Comparison of ENCODE assay signal across 22 mouse cellular contexts in genomic region chr14:46419269-46419668, GRCm38 (mm10). TPM values are rescaled to one million over a fixed set of nuclear protein-coding genes. Genes with fewer than 3 reads are reported as not detected.
A peak's percentile ranks its signal among the peaks of the same experiment; 100 is the strongest.
DNase-seq lines count a peak whose midpoint lies in the region; ATAC-seq lines count a peak whose summit lies in the region.
"Had no signal": no experiment of that assay in that cellular context is flagged by ENCODE, and none has a peak within 500 bp of the region (broad histone marks: within the 10 kb centered on the region; RNA-seq: fewer than 3 reads in every experiment).

No protein-coding gene starts in this region.

- no peak overlapping the region for H3K9ac ChIP-seq in forebrain, embryonic 11.5 days (ENCODE audit: low read length)
- H3K9ac ChIP-seq in forebrain, embryonic 16.5 days (replicated peaks; ENCODE audit: low read depth, low read length), result no peak overlapping the region
- H3K9ac ChIP-seq: embryonic facial prominence, embryonic 13.5 days; liver, embryonic 12.5 days; neural tube, embryonic 12.5 days; stomach, embryonic 15.5 days had no signal

- H3K36me3 ChIP-seq in forebrain, embryonic 11.5 days (ENCODE audit: control insufficient read depth, insufficient read depth, low read length), result no peaks in the 10 kb centered on the region
- no peaks in the 10 kb centered on the region for H3K36me3 ChIP-seq in forebrain, embryonic 16.5 days (ENCODE audit: control insufficient read depth, insufficient read depth)
- H3K36me3 ChIP-seq in embryonic facial prominence, embryonic 10.5 days (replicated peaks), result no peaks in the 10 kb centered on the region
- no peaks in the 10 kb centered on the region for H3K36me3 ChIP-seq in hindbrain, embryonic 10.5 days
- H3K36me3 ChIP-seq: embryonic facial prominence, embryonic 13.5 days; liver, embryonic 12.5 days; neural tube, embryonic 12.5 days; stomach, embryonic 15.5 days had no signal

- peak overlapping the region; percentile 33; the same call in 1 of the 2 replicates for H3K27ac ChIP-seq in forebrain, embryonic 11.5 days (ENCODE audit: low read depth, low read length)
- H3K27ac ChIP-seq in forebrain, embryonic 16.5 days (ENCODE audit: low read length), result no peak overlapping the region
- no peak overlapping the region; the same call in 1 of the 2 replicates for H3K27ac ChIP-seq in embryonic facial prominence, embryonic 10.5 days (replicated peaks)
- no peak overlapping the region for H3K27ac ChIP-seq in hindbrain, embryonic 10.5 days
- H3K27ac ChIP-seq: embryonic facial prominence, embryonic 13.5 days; liver, embryonic 12.5 days; neural tube, embryonic 12.5 days; stomach, embryonic 15.5 days had no signal

- no peak overlapping the region for H3K4me2 ChIP-seq in forebrain, embryonic 11.5 days (ENCODE audit: low read depth, low read length, severe bottlenecking)
- no peak overlapping the region for H3K4me2 ChIP-seq in forebrain, embryonic 16.5 days (ENCODE audit: low read length)
- H3K4me2 ChIP-seq: embryonic facial prominence, embryonic 13.5 days; heart, embryonic 11.5 days; liver, embryonic 12.5 days; neural tube, embryonic 12.5 days; stomach, embryonic 15.5 days had no signal

- intact Hi-C loops in heart, postnatal 14 days (cut with DNase I), result no loop called here

- peak; percentile 55 for DNase-seq in forebrain, embryonic 11.5 days (ENCODE audit: low spot score)
- DNase-seq in ES-CJ7 (ENCODE audit: low read depth, low spot score), result peak; percentile 60
- DNase-seq in embryonic facial prominence, embryonic 10.5 days (ENCODE audit: low spot score), result peak; percentile 12
- DNase-seq in kidney, postnatal 36 days, result peak; percentile 47 to 51
- no peak for DNase-seq in heart, postnatal 14 days
- DNase-seq in hindbrain, embryonic 10.5 days (ENCODE audit: low spot score), result no peak
- DNase-seq: cerebellum, postnatal 10 days; gastrocnemius, postnatal 10 days; heart, postnatal 4 days; lung, postnatal 10 days; thymus, postnatal 25 days had no signal

- H3K9me3 ChIP-seq in forebrain, embryonic 11.5 days (ENCODE audit: control insufficient read depth, low read length), result no peaks in the 10 kb centered on the region
- H3K9me3 ChIP-seq in forebrain, embryonic 16.5 days (ENCODE audit: control insufficient read depth, low read length), result no peaks in the 10 kb centered on the region
- H3K9me3 ChIP-seq in embryonic facial prominence, embryonic 10.5 days, result no peaks in the 10 kb centered on the region
- no peaks in the 10 kb centered on the region for H3K9me3 ChIP-seq in hindbrain, embryonic 10.5 days
- H3K9me3 ChIP-seq: embryonic facial prominence, embryonic 13.5 days; liver, embryonic 12.5 days; neural tube, embryonic 12.5 days; stomach, embryonic 15.5 days had no signal

- no peak overlapping the region for H3K4me3 ChIP-seq in forebrain, embryonic 11.5 days (ENCODE audit: low read depth, low read length)
- no peak overlapping the region for H3K4me3 ChIP-seq in forebrain, embryonic 16.5 days (replicated peaks; ENCODE audit: low read length)
- no peak overlapping the region for H3K4me3 ChIP-seq in embryonic facial prominence, embryonic 10.5 days
- H3K4me3 ChIP-seq in hindbrain, embryonic 10.5 days, result no peak overlapping the region
- H3K4me3 ChIP-seq: embryonic facial prominence, embryonic 13.5 days; liver, embryonic 12.5 days; neural tube, embryonic 12.5 days; stomach, embryonic 15.5 days had no signal

- ATAC-seq in forebrain, embryonic 11.5 days (replicated peaks; ENCODE audit: low FRiP score), result peak; percentile 58
- no peak for ATAC-seq in forebrain, embryonic 16.5 days
- ATAC-seq: inflammation-experienced regulatory T-cells, adult 6 months; liver, embryonic 12.5 days had no signal

- no peaks in the 10 kb centered on the region for H3K27me3 ChIP-seq in forebrain, embryonic 11.5 days (ENCODE audit: control insufficient read depth, insufficient read depth, low read length)
- peaks cover 3% of the 10 kb centered on the region; the same call in 1 of the 2 replicates for H3K27me3 ChIP-seq in forebrain, embryonic 16.5 days (replicated peaks; ENCODE audit: control insufficient read depth, insufficient read depth, low read length)
- H3K27me3 ChIP-seq in embryonic facial prominence, embryonic 10.5 days (replicated peaks; ENCODE audit: low read depth, poor library complexity, severe bottlenecking), result 0 out of 2 replicates have a peak, but pooled peaks cover 4% of the 10 kb centered on the region
- no peaks in the 10 kb centered on the region for H3K27me3 ChIP-seq in hindbrain, embryonic 10.5 days (ENCODE audit: insufficient read depth, poor library complexity, severe bottlenecking)
- H3K27me3 ChIP-seq: embryonic facial prominence, embryonic 13.5 days; liver, embryonic 12.5 days; neural tube, embryonic 12.5 days; stomach, embryonic 15.5 days had no signal

- WGBS in forebrain, embryonic 11.5 days, result 24% methylated on average over 11 of the region's 11 CpGs
- WGBS in forebrain, embryonic 16.5 days, result 13% methylated on average over 11 of the region's 11 CpGs
- WGBS in embryonic facial prominence, embryonic 10.5 days, result 48% methylated on average over 11 of the region's 11 CpGs
- 55% methylated on average over 11 of the region's 11 CpGs for WGBS in hindbrain, embryonic 10.5 days

- H3K4me1 ChIP-seq in forebrain, embryonic 11.5 days (replicated peaks; ENCODE audit: control insufficient read depth, insufficient read depth, low read length), result peaks cover 2% of the 10 kb centered on the region; the same call in 1 of the 2 replicates
- peaks cover 9% of the 10 kb centered on the region for H3K4me1 ChIP-seq in forebrain, embryonic 16.5 days (replicated peaks; ENCODE audit: control insufficient read depth, insufficient read depth, low read length)
- H3K4me1 ChIP-seq in embryonic facial prominence, embryonic 10.5 days, result peaks cover 23% of the 10 kb centered on the region
- peaks cover 15% of the 10 kb centered on the region for H3K4me1 ChIP-seq in hindbrain, embryonic 10.5 days (replicated peaks)
- H3K4me1 ChIP-seq: liver, embryonic 12.5 days; neural tube, embryonic 12.5 days; stomach, embryonic 15.5 days had no signal

RNA-seq across cellular contexts. Expression of gene Bmp4, which starts 28.8 kb away (rescaled TPM):
- 15.1 and 19.4 TPM in 2 replicates for polyA plus RNA-seq in forebrain, embryonic 11.5 days (2014; fragmentation: Nextera tagmentation; extraction: Ambion mirVana)
- 3.2 and 7.4 TPM in 2 replicates for polyA plus RNA-seq in forebrain, embryonic 16.5 days (2015; fragmentation: Nextera tagmentation; extraction: Ambion mirVana)
- polyA plus RNA-seq in embryonic facial prominence, embryonic 10.5 days (2016; fragmentation: Nextera tagmentation; extraction: Ambion mirVana), result 22.9 and 24.8 TPM in 2 replicates
- total RNA-seq in heart, postnatal 14 days (2021), result 10 to 100 TPM; 12.1 to 15.4 TPM
- polyA plus RNA-seq in hindbrain, embryonic 10.5 days (2016; fragmentation: Nextera tagmentation; extraction: Ambion mirVana), result 15.4 and 20.9 TPM in 2 replicates
- total RNA-seq: megakaryocyte-erythroid progenitor cell, adult 5-6 weeks had no signal
- polyA plus RNA-seq: C2C12; inflammation-experienced regulatory T-cells, adult 6 months had no signal

RNA-seq across cellular contexts. Expression of gene Gm15217, which starts 40.1 kb away (rescaled TPM):
- polyA plus RNA-seq in forebrain, embryonic 11.5 days (2014; fragmentation: Nextera tagmentation; extraction: Ambion mirVana), result not detected in 2 replicates
- polyA plus RNA-seq in forebrain, embryonic 16.5 days (2015; fragmentation: Nextera tagmentation; extraction: Ambion mirVana), result not detected in 2 replicates
- not detected in 2 replicates for polyA plus RNA-seq in embryonic facial prominence, embryonic 10.5 days (2016; fragmentation: Nextera tagmentation; extraction: Ambion mirVana)
- not detected for total RNA-seq in heart, postnatal 14 days (2021)
- polyA plus RNA-seq in hindbrain, embryonic 10.5 days (2016; fragmentation: Nextera tagmentation; extraction: Ambion mirVana), result not detected in 2 replicates
- total RNA-seq: gastrocnemius, postnatal 10 days; heart, postnatal 4 days; left cerebral cortex, postnatal 36 days; megakaryocyte-erythroid progenitor cell, adult 5-6 weeks had no signal
- polyA plus RNA-seq: C2C12; heart, embryonic 11.5 days; inflammation-experienced regulatory T-cells, adult 6 months; liver, embryonic 12.5 days; neural tube, embryonic 12.5 days; small intestine, adult 2 months had no signal

Comparison
In these comparisons a context has a peak if more than half of its experiments do, and no peak if none do; other contexts are left out.
1. DNase-seq: peak in forebrain, embryonic 11.5 days (single experiment), ES-CJ7 (single experiment), embryonic facial prominence, embryonic 10.5 days (single experiment) and kidney, postnatal 36 days (2 of 2); none in heart, postnatal 14 days (0 of 2) and hindbrain, embryonic 10.5 days (single experiment).